Mouse (Mus musculus): ENCODE measurements around the gene Isy1.

GRCm38 (mm10) chr6:87802462-87802861, 36.1 kb downstream of the Isy1 start:
- TF ChIP-seq CTCF (IDR thresholded peaks at IDR 0.05; ENCODE audit: low read depth) (no peak), EP300 (IDR thresholded peaks at IDR 0.05; ENCODE audit: low read depth) (no peak)

Data from heart, postnatal 0 days (tissue).